Mouse (Mus musculus) adrenal gland, adult 18-20 months (tissue): Measurements from ENCODE around the gene 1700122O11Rik. TPM values are rescaled to one million over a fixed set of nuclear protein-coding genes. Genes with fewer than 3 reads are reported as not detected.

Experiments
- total RNA-seq, 2 experiments: library from RNA; stranded (reverse); gene quantifications; 1 replicate in 1 of 2; 2 replicates in 1 of 2; pipeline ENCODE4 v1.2.3; 2021

Gene 1700122O11Rik
- total RNA-seq, 2 experiments from 2014 or later = not detected

Other genes with a start within 250 kb of the 1700122O11Rik start
- 1 to 10 TPM in 1 of 2 experiments, under 1 TPM in 1; 0.42 to 1.2 TPM for gene Mdfi, start 203.6 kb downstream of the 1700122O11Rik start, total RNA-seq
- 10 to 100 TPM; 20.0 to 26.1 TPM for gene Foxp4, start 113.6 kb downstream of the 1700122O11Rik start, total RNA-seq
- not detected for gene 1700067P10Rik, start 51.0 kb upstream of the 1700122O11Rik start, total RNA-seq
- not detected for gene 9830107B12Rik, start 108.0 kb upstream of the 1700122O11Rik start, total RNA-seq
- under 1 TPM in 1 of 2 experiments, not detected in 1; 0.26 TPM for gene A530064D06Rik, start 129.0 kb upstream of the 1700122O11Rik start, total RNA-seq
- gene Trem1, start 194.5 kb upstream of the 1700122O11Rik start, total RNA-seq = under 1 TPM in 1 of 2 experiments, not detected in 1; 0.20 TPM
- gene Trem3, start 209.5 kb upstream of the 1700122O11Rik start, total RNA-seq = under 1 TPM in 1 of 2 experiments, not detected in 1; 0.93 TPM
- gene Treml4, start 226.0 kb upstream of the 1700122O11Rik start, total RNA-seq = 1 to 10 TPM in 1 of 2 experiments, under 1 TPM in 1; 0.46 to 1.6 TPM